Mouse (Mus musculus) frontal cortex, postnatal 10 days (tissue): ENCODE measurements around the gene Gm4981.
"Not testable (repeated sequence)": the region's sequence is repeated elsewhere in the genome, so short reads cannot be mapped to it uniquely, and the experiment has no call there.

Experiments
- DNase-seq, 2 experiments: peaks; one replicate each; pipeline ENCODE4 v3.0.0; 2022; ENCODE audit warnings: low spot score in 2 of 2, mixed read lengths in 1 of 2

Gm4981 gene

DNA sequence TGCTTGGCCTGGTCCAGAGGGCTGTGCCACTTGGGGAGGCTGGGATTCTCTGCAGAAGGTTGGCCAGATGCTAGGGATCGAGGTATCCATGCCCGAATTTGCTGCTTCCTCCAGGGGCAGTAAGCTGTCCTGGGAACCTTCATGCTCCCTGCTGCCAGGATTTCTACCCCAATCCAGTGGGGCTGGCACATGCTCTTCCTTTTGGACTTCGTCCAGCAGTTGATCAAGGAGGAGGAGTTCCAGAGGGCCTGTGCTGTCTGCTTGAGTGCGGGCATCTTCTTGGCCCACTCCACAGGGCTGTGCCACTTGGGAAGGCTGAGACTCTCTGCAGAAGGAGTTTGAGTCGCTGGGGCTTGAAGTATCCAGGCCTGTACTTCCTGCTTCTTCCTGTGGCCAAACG, 13.3 kb downstream of the Gm4981 start:
- DNase-seq: not testable (repeated sequence)

DNA sequence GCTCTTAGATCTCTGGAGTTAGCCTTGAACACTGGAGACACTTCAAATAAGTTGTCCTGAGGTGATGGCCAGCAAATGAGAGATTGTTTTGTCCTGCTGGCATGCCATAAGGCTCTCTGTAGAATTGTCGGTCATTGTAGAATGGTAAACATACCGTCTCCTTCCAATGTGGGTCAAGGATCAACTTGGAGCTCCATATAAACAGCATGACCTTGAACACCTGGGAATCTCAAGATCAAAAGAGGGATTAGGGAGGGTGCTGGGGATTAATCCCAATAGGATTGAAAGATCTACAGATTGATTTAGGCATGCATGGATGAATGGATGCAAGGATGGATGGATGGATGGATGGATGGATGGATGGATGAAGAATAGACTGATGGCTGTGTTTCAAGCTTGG, 14.9 kb downstream of the Gm4981 start:
- DNase-seq: not testable (repeated sequence)

DNA sequence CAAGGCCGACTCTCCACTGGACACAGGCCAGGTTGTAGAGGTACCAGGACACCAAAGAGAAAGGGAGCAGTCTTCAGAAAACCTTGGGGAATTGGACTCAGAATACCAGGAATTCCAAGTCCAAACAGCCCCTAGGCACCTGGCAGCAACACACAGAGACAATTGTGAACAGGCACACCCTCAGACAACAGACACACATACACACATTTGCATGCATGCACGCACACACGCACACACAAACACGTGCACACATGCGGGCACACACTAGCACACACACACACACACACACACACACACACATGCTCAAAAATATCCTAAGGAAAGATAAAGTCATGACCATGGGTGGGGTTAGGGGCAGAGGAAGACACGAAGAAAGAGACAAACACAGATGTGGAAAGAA, 15.8 kb downstream of the Gm4981 start:
- no peak for DNase-seq

DNA sequence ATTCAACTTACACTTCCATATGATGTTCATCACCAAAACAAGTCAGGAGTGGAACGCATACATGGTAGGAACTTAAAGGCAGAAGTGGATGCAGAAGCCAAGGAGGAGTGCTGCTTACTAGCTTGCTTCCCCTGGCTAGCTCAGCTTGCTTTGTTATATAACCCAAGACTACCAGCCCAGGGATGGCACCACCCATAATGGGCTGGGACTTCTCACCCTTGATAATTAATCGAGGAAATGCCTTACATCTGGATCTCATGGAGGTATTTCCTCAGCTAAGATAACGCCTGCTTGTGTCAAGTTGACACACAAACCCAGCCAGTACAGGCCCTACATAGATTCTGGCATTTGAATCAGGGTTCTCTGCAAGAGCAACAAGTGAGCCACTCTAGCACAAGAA, 19.1 kb downstream of the Gm4981 start:
- no peak for DNase-seq

DNA sequence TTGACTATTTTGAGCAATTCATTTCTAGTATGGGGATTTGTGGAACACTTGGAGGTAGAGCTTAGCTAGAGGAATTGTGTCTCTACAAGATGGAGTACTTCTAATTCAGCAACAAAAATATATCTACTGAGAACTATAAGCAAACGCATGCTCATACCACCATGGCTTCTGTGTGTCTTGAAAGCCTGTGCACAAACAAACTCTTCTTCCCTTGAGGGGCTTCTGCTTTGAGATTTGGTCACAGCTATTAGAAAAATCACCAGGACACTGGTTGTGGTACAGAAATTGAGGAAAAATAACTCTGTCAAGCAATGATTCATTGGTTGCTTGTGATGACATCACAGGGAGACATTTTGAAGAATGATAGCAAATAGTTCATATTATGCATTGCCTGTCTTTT, 21.1 kb downstream of the Gm4981 start:
- no peak for DNase-seq

DNA sequence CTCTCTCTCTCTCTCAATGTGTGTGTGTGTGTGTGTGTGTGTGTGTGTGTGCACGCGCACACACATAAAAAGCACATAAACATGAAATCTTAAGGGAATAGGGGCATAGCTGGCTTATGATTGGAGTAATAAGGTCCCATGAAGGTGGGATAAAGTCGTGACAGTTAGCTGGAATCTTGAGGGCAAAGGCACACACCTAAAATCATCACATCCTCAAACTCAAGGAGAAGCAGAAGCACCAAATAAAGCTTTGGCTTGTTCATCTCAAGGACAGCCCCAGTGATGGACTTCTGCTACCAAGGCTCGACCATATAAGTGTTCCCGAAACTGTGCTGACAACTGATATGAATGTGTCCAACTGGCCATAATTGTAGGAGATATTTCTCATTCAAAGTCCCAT, 21.6 kb downstream of the Gm4981 start:
- DNase-seq: no peak

- DNase-seq: no peak
Measured at GRCm38 (mm10) chr10:58214497-58214896, 22.0 kb downstream of the Gm4981 start.

DNA sequence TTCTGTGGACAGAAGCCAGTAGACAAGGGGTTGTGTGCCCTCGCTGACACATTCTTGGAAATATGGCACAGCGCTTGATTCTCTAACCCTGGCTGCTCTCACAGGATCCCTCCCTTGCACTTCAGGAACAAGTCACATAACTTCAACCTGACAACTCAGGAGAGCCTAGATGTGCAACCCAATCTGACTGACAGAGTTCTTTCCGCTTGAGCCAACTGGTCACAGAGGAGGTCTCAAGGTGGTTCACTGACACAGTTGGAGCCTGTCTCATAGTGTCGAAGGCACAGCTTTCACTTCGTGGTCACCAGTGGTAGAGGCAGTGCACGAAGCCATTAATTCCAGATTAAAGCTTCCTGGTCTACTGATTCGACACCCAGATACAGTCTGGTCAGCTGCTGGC, 24.3 kb downstream of the Gm4981 start:
- no peak for DNase-seq

GRCm38 (mm10) chr10:58211213-58211612, 25.3 kb downstream of the Gm4981 start:
- DNase-seq: no peak

GRCm38 (mm10) chr10:58210514-58210913, 26.0 kb downstream of the Gm4981 start:
- no peak for DNase-seq

GRCm38 (mm10) chr10:58209710-58210467, 26.6 kb downstream of the Gm4981 start:
- DNase-seq: no peak

GRCm38 (mm10) chr10:58206639-58207404, 29.7 kb downstream of the Gm4981 start:
- DNase-seq: no peak

DNA sequence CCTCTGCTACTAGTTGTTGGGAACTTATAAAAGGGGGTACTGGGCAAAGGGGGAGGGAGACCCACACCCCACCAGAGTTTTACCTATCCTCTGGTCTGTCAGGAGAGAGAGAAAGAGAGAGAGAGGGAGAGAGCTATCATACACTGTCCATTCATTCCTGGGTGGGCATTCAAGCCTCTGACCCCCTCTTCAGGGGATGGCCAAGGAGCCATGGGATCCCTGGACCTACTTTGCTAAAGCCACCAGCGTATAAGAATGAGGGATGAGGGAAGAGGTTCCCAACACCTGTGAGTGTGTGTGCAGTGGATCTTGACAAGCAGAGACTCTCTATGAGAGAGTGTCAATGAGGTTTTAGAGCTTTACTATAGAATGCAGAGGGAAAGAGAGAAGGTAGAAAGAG, 30.5 kb downstream of the Gm4981 start:
- no peak for DNase-seq
